Mouse (Mus musculus) forelimb bud, embryonic 11.5 days (tissue): ENCODE results near the gene Prm1.
"Not testable (repeated sequence)": the region's sequence is repeated elsewhere in the genome, so short reads cannot be mapped to it uniquely, and the experiment has no call there.

Source experiments
- DNase-seq: peaks from one replicate; pipeline ENCODE4 v3.0.0-alpha.2; 2012; ENCODE audit warnings: low read depth, low spot score

The Prm1 gene

GRCm38 (mm10) chr16:10805789-10806527, at the start of gene Prm1:
TSS of gene Prm1 (minus strand) at chr16:10805839.
- peak; percentile 25 for DNase-seq

GRCm38 (mm10) chr16:10852216-10852615, 46.6 kb upstream of the Prm1 start:
- not testable (repeated sequence) for DNase-seq

DNA sequence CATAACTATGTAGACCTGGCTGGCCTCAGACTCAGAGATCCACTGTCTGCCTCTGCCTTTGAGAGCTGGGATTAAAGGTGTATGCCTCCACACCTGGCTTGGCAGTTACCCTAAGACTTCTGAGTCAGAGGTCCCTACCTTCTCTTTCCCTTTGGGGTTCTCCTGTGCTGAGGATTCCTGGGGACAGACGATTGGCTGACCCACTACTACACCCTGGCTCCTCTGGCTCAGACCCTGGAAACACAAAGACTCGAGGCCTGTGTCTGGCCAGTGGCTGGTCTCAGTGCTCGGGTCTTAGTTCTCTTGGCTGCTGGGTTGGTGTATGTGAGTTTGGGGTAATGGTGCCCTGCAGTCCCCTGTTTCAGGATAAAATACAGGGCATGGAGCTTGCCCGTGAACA, 45.3 kb upstream of the Prm1 start:
- no peak for DNase-seq

DNA sequence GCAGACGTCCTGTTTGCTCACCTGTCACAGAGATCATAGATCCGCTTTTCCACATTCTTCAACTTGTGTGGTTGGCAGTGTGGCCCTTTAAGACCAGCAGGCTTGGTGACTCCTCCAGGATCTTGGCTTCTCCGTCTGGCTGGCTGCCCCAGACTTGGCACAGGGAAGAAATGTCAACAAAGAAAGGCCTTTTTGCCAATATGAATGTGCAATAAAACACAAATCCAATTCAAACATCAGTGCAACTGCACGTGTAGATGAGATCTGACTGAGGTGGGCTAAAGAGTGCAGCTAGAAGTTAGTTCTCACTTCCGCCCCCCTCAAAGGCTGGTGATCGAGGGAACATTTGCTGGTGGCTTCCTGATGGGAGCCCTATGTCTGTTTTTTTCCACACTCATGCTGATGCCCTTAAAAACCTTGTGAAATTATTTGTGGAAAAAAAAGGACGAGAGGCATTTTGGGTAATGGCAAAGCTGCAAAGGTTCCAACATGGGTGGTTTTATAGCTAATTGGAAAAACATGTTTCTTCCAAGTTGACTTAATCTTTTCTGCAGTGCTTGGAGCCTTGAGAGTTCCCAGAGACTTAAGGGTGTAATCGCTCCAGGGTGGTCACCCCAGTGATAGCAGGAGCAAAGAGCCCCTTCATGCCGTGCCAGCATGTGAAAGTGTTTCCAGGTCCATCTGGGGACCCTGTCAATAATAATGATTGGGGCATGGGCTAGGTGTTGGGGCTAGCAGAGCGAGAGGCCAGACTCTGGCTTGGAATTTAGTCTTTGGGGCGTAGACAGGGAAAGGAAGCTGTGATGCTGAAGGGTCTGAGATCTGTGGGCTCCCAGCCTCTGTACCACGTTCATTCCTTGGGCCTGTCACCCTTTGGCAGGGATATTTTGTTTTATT, 44.6 kb upstream of the Prm1 start:
- peak; percentile 63 for DNase-seq

DNA sequence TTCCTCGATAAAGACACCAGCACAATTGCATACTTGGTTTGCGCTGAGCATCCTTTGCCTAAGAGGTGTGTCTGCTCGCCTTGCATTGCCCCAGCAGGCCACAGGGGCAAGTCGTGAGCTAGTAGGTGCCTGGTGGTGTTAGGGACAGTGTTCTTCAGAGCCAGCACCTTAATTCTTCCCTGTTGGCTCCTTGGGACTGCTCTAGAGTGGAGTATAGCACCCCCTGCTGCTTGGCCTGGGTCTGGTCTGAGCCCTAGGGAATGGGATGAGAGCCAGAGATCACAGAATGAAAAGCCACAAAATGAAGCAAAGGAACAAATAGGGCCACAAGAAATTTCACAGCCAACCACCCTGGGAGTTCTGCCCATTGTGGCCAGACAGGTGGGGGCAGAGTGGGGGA, 40.9 kb upstream of the Prm1 start:
- DNase-seq, result peak; percentile 12

- no peak for DNase-seq
These were observed 40.3 kb upstream of the Prm1 start for GRCm38 (mm10) chr16:10845952-10846351.

GRCm38 (mm10) chr16:10844319-10844670, 38.7 kb upstream of the Prm1 start:
- DNase-seq, result no peak

GRCm38 (mm10) chr16:10843486-10844318, 38.1 kb upstream of the Prm1 start:
- DNase-seq, result peak; percentile 33

- DNase-seq, result no peak
These were observed 36.7 kb upstream of the Prm1 start for GRCm38 (mm10) chr16:10842282-10842855.

DNA sequence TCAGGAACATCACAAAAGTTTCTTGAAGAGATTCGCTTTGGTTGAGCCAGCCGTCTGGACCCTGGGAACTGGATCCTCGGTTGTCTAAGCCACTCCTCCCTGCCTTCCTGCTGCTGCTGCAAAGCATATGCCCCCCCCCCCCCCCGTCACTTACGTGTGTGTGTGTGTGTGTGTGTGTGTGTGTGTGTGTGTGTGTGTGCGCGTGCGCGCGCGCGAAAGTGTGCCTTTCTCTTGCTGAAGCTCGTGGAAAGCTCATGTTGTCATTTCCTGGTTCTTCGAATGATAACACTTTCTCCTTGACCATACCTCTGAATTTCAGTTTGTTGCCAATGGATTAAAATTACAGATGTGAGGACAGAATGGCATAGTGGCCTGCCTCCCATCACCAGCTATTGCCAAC, 34.4 kb upstream of the Prm1 start:
- no peak for DNase-seq

DNA sequence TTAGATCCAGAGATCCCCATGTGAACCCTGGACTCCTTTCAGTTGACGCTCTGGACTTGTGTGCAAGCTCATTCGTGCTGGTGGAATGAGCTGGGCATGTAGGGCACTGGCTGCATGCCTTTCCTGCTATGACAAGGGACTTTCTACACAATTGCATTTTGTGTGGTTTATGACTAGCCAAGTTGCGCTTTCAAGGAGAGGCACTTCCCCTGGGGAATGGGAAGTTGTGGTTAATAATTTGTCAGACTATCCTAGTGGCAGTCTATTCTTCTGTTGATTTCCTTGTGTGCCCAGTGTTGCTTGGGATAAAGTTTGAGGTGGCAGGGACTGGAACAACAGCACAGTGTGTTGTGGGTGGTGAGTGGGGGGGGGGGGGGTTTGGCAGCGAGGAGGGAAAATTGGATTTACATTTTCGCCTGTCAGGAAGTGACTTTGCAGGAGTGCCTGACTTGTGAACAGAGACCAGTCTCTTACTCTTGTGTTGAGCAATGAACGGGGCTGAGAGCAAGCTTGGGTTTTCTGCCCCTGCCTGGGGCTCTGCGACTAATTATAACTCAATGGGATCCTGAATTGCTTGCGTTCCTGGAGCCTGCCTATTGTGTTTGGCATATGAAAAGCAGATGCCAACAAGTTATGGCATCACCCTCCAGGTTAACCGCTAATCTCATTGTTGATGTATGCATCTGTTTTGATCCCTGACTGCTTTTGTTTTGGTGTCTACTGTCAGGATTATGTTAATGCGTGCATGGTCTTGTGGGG, 33.0 kb upstream of the Prm1 start:
- peak; percentile 47 for DNase-seq

DNA sequence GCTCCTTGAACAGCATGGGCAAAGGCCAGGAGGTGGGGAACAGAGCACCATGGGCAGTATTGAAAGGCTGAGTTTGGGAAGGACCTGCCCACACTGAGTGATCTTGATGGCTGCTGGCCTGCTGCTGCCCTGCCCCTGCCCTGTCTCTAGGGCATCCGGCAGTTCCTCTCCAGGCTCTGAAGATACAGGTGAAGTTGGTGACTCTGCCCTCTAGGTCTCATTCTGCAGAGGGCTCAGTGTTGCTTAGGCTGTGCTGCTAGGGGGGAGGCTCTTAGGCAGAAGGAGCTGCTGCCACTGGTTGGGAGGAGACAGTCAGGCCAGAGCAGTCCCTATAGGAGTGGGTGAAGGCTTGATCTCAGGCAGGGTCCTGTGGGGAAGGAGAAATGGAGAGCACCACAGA, 32.3 kb upstream of the Prm1 start:
- DNase-seq, result no peak

- DNase-seq, result no peak
These were observed 31.6 kb upstream of the Prm1 start for GRCm38 (mm10) chr16:10837250-10837649.

GRCm38 (mm10) chr16:10836388-10836787, 30.7 kb upstream of the Prm1 start:
- DNase-seq, result no peak

DNA sequence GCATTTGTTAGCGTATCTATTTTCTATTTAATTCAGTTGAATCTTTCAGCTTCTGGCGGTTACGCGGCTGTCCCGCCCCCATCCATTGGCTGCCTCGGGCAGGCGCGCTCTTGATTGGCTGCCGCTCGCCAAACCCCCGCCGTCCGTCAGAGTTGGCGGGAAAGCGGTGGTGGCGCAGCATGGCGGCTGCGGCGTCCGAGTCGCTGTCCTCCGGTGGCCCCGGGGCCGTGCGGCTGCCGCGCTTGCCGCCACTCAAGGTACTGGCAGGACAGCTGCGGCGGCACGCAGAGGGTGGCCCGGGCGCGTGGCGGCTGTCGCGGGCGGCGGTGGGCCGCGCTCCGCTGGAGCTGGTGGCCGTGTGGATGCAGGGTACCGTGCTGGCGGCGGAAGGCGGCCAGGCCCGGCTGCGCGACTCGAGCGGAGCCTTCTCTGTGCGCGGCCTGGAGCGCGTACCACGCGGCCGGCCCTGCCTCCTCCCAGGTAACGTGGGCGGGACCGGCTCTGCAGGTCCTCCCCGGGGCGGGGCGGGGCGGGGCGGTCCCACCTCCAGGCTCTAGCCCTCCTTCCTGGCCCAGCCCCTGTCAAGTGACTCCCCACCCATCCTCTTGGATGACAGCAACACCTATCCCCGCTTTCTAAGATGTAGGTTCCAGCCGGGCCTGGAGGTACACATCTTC, 29.4 kb upstream of the Prm1 start, which contains the start of gene Rmi2:
Rmi2 (plus strand) TSS at position 149 of the 677 bp plus-strand sequence.
- peak; percentile 82 for DNase-seq

GRCm38 (mm10) chr16:10834542-10834910, 28.9 kb upstream of the Prm1 start:
- no peak for DNase-seq

DNA sequence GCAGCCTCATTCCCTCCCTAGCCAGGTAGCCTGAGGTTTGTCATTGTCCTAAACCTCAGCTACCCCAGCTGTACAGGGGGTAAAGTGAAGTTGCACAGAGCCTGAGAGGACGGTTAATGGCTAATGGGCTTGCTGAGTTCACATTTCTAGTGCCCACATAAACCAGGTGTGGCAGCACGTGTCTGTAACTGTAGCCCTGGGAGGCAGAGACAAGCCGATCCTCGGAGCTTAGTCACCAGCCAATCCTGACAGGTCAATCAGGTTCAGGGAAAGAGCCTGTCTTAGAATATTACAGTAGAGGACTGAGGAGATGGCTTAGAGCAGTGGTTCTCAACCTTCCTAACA, 22.8 kb upstream of the Prm1 start:
- DNase-seq, result no peak

GRCm38 (mm10) chr16:10827766-10828460, 22.3 kb upstream of the Prm1 start:
- no peak for DNase-seq

GRCm38 (mm10) chr16:10827269-10827668, 21.6 kb upstream of the Prm1 start:
- DNase-seq, result no peak

DNA sequence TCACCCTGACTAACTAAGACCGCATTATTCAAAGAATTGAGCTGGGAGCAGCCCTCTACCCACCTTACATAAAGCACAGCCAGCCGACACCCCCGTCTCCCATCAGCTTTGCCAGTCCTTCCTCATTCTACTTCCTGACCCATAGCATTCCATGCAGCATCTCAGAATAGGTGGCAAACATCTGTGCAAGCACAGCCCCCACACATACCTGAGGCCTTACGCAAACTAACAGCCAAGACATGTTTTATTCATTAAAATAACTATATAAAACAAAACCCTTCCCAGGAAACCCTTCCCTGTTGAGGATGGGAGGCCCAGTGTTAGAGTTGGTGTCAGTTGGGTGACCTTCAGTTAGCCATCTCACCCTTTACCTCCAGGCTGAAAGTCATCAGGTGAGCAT, 20.2 kb upstream of the Prm1 start:
- no peak for DNase-seq
